Mouse (Mus musculus) layer of hippocampus, postnatal 14 days (tissue): ENCODE data around the gene Esyt1. TPM values are rescaled to one million over a fixed set of nuclear protein-coding genes. Genes with fewer than 3 reads are reported as not detected.
"Not testable (repeated sequence)": the region's sequence is repeated elsewhere in the genome, so short reads cannot be mapped to it uniquely, and the experiment has no call there.

ENCODE experiments used
- DNase-seq, 2 experiments: peaks; one replicate each; pipeline ENCODE4 v3.0.0; 2021 to 2022; ENCODE audit warnings: low spot score in 2 of 2, mixed read lengths in 1 of 2
- long read RNA-seq, 2 experiments: library from polyadenylated mRNA; stranded (forward); transcript quantifications; one replicate each; pipeline ENCODE4 v2.0.0; 2021
- total RNA-seq, 2 experiments: library from RNA; stranded (reverse); gene quantifications; 2 replicates each; pipeline ENCODE4 v1.2.3; 2021

Esyt1 gene
- total RNA-seq: 1 to 10 TPM; 8.6 to 9.1 TPM
- long read RNA-seq, experiment 1, partial matches to known transcripts: 0 of 8 reads
- long read RNA-seq, experiment 1, other reads (novel, unspliced or antisense): 4 of 8 reads
- long read RNA-seq, experiment 2, partial matches to known transcripts: 2 of 4 reads
- long read RNA-seq, experiment 2, other reads (novel, unspliced or antisense): 0 of 4 reads

DNA sequence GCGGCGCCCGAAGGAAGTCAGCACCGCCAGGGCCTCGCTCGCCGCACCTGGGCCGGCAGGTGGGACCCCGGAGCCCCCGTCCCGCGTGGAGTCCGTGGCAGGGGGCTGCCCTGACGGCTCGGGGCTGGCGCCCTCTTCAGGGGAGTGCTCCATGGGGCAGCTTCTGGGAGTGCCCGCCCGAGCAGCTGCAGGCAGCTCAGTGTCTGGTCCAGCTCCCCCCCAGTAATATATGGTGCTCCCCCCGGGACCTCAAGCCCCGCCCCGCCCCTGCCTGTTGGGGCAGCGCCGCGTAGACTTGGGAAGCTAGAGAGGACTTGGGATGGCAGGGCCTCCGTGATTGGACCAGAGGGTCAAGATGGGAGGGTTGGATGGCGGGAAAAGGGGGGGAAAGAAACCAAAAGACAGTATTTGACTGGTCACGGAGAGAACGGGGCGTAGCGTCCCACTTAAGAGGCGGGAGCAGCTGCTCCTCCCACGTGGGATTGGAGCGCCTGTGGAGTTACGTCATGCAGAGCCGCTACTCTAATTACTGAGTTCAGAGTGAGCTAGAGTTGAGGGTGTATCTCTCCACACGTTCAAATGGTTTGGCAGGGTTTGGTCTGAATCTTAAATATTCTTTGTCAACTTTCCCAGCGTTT is at the start of gene Esyt1:
TSS of gene Esyt1 (minus strand) at position 201 of the 638 bp plus-strand sequence.
- peak; percentile 78 to 94 for DNase-seq

DNA sequence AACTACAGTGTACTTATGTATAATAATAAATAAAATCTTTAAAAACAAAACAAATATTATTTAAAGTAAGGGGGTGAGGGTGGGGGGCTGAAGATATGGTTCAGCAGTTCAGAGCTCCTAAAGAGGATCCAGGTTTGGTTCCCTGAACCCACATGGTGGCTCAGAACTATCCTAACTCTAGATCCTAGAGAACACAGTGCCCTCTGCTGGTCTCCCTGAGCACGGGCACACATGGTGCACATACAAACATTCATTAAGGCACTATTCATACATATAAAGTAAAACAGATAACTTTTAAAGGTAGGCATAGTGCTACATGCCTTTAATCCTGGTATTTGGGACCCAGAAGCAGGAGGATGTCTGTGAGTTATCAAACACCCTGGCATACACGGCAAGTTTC is 49.4 kb upstream of the Esyt1 start:
- DNase-seq: no peak

DNA sequence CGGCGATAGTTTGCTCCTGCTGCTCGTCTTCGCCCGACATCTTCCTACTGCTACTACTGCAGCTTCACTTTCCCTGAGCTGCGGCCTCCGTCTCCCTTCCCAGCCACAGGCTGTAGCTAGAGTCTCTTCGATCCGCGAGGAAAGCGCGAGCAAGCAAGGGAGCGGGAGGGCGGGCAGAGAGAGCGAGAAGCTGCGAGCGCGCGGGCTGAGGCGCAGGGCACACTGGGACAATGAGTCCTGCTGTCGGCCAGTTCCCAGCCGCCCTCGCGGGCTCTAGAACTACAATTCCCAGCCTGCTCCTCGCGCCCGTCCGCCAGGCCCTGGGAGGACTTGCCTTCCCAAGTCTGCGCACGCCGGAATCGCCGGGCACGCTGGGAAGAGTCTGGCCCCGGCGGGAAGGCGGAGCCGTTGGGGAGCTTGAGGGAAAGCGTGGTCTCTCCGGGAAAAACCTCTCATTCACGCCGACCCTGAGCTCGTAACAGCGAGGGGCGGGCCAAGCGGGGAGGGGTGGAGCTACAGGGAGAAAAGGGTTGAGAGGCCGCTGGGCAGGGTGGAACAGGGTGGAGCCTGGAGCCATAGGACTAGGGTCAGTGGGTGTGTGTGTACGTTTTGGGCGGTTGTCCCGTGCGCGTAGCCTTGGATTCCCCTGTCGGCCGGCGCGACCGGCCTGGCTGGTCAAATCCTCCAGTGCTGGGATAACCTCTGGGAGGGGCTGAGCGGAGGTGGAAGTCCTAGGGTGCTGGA is 40.3 kb upstream of the Esyt1 start, which contains the start of gene Pa2g4:
TSS of gene Pa2g4 (minus strand) at position 200 of the 744 bp plus-strand sequence.
- DNase-seq: peak; percentile 97 to 99

DNA sequence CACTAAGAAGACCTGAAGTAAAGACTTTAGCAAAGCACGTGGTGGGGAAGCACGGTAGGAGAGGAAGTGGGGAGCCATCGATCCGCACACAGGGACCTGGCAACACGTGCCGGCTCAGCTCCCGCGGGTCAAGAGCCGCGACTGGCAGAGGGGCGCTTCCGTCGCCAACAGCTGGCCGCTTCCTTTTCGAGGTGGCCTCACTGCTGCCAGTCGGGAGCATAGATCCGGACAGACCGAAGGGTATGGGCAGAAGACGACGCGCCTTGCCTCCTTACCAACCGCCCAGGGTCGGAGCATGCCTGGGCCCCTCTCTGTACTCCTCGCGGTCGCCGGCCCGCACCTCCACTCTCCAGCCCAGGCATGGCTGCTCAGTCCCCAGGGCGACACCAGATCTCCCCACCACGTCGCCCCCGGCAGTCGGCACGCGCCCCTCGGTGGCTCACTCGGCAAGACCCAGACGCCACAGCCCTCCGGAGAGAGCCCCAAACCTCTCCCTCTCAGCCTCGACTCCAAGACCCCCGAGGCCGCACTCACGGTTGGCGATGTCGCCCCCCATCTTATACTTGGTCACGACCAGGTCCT is 39.6 kb upstream of the Esyt1 start:
- DNase-seq: no peak

DNA sequence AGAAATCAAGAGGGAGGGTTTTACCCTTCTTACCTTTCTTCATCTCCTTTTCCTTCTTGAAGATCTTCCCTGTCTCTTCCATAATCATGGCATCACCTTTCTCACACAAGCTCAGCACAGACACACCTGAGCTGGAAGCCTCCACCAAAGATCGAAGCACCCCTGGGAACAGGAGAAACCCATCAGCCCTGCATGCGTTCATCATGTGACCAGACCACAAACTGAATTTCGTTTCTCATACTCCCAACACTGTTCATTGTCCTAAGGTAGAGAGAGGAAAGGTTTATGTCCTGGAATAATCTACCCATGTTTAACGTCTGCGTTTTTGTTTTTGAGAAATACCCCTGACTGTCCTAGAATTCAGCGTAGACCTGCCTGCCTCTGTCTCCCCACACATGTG is 37.9 kb upstream of the Esyt1 start:
- DNase-seq: no peak

DNA sequence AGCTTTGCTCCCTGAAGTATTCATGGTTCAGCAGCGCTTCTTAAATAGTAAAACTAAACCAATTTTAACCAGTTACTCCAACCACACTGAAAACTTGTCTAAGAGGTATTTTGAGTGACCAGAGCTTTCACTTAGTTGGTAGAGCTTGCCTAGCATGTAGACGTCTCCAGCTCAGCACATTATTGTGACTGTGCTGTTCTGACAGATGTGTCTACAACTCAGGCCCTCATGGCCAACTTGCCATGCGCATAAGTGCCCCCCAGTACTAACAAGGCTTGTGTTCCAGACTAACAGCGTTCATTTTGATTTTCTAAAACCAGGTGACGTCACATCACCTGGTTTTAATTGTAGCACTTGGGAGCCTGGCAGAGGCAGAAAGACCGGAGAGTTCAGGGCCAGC is 31.3 kb upstream of the Esyt1 start:
- DNase-seq: no peak

DNA sequence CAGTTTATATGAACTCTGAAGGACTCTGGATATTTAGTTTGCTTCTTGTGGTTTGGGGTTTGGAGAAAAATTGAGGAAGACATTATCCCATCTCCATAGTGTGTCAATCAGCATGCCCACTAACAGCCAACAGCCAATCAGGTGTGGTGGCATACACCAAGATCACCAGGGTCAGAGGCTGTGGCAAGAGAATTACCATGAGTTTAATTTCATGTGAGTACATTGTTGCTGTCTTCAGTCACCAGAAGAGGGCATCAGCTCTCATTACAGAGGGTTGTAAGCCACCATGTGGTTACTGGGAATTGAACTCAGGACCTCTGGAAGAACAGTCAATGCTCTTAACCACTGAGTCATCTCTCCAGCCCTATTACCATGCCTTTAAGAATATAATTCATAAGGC is 30.6 kb upstream of the Esyt1 start:
- no peak for DNase-seq

DNA sequence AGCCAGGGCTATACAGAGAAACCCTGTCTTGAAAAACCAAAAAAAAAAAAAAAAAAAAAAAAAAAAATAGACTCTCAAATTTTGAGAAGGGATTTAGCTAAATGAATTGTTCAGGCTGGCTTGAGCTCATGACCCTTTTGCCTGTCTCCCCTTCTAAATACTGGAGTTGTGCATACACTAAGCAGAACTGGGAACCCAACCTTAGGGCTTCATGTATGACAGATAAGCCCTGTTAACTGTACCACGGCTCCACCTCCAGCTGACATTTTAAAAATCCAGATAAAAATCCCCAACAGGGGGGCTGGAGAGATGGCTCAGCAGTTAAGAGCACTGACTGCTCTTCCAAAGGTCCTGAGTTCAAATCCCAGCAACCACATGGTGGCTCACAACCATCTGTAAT is 29.9 kb upstream of the Esyt1 start:
- DNase-seq: not testable (repeated sequence)

DNA sequence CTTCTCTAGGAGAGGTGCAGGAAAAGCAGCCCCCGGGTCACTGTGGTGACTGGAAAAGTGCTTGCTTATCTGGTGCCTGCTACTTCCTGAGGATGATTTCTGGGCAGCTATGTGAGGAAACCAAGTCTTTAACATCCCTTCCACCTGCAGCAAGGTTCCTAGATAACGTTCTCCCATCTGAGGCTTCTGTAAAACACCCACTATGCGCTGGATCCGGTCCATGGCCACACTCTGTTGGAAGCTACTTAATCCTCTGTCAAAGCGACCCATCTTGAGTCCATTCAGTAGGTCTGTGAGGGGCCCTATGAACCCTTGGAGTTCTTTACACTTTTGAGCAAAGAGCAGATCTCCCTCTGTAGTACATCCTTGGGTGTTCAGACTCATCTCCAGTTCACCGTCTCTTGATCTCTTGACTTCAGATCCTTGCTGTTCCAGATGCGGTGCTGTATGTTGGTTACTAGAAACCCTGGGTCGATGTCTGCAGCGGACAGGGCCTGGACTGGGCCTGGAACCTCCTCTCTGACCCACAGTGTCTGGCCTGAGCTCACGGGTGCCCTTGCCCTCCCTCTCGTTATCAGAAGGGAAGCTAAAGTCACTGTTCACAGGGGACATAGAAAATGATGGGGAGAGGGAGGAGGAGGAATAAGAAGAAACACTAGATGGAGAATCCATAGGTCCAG is 24.6 kb upstream of the Esyt1 start:
- DNase-seq: not testable (repeated sequence)

DNA sequence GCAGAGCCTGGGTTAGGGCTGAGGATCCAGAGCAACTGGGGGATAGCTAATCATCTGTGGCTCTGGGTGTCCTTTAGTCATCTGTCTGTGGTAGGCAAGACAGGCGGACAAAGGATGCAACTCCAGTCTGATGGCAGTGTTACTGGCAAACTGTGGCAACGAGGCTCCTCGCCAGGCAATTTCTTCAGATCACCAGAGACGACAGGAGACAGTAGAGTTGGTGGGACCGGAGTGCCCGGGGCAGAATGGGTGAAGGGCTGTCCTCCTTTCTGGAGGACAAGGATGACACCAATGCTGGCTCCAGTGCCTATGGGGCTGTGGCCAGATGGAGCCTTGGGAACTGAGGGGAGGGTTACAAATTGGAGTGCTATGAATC is 24.0 kb upstream of the Esyt1 start:
- not testable (repeated sequence) for DNase-seq

DNA sequence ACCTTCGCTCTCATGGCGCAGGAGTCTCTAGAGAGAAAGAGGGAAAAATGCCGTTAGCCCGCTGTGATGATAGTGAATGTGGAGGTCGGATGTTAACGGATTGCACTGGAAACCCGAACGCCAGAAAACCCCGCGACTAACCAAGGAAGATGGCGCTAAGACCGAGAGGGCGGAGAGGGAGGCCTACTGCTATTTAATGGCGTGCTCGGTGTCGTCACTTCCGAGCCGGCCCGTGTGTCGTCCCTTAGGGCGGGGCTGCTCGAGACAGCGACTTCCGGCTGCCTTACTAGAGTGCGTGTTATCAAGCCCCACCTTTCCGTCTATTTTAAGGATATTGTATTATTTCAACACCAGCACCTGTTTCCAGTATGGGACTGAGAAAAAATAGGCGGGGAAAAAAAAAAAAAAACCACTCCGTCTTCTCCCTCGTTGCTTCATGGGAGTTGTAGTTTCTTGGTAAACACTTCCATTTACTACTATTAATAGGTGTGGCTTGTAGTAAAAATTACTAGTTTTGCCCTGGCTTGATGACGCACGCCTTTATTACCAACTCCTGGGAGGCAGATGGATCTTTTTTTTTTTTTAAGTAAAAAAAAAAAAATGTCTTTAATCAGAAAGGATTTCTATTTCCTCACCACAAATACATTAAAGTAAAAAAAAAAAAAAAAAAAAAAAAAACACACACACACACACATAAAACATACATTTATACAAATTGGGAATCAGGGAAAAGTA is 23.4 kb upstream of the Esyt1 start, which contains the start of gene Rpl41:
TSS of gene Rpl41 (minus strand) at position 359 of the 735 bp plus-strand sequence.
- peak; percentile 87 to 95 for DNase-seq

DNA sequence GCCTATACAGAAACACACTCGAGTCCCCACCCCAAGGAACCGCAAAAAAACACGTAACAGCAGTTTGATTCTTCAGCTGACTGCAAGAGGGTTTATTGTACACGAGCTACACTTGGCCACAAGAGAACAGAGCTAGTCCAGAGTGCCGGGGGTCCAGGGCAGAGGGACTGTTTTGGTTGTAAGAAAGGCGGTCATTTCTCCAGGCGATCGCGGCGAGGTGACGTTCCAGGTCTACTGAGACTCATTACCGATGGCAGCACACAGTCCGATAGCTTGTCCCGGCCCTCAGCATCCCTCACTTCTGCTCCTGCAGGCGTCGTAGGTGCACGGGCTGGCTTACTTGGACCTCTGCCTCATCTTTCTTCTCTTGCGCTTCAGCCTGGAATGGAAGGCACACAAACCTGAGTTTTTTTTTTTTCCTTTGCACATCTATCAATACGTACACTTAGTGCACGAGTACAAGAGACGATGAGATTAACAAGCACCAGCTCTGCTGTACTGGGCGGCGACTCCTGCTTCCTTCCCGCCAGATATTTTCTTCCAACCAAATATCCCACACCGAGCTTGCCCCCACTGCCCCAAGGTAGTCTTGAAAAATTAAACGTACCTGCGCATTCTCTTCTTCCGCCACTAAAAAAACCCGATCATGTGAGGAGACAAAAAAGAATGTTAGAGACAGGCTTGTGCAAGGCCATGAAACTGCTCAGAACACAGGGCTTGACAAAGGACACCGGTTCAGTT is 22.6 kb upstream of the Esyt1 start:
- DNase-seq: not testable (repeated sequence)

DNA sequence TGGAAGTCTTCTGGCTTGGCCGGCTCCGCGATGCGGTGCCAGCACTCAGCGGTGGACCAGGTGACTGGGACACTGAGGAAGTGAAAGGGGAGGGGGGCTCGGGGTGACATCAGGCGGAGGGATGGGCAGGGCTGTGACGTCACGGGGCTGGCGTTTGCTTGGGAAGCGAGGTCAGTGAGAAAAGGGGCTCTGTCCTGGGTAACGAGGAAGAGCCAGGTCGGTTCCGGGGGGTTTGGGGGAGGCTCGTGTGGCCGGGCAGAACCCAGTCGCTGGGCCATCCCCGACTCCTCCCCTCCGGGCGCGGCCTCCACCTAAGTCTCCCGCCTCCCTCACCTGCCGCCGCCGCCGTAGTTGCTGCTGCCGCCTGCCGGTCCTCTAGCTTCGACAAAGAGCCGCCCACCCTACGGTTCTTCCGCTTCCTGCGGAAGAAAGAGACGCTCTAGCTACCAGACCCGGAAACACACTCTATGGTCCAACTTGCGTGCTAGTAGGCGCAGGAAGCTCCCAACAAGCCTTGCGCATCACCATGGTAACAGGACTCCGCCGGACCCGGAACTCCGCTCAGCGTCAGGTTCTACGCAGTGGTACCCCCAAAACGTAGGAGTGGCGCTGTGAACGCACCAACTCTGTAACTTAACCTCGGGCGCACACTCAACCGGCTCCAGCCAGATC is 21.8 kb upstream of the Esyt1 start, which contains the start of gene Zc3h10:
TSS of gene Zc3h10 (minus strand) at position 414 of the 672 bp plus-strand sequence.
- DNase-seq: peak; percentile 93 to 98

DNA sequence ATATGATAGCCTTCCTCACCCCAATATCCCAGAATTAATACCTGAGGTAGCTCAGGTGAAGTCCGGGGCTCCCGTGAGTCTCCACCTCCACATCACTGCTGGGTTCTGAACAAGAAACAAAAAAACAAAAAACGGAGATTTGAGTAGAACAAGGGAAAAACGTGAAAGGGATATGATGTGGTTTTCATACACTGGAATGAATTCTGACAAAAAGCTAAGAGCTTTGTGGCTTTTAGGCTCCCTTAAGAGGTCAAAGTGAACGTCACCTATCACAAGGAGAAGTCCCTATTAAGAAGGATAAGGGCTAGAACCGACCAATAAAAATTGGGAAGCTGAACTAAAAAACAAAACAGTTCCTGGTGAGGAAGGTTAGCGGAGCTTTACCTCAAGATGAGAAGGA is 21.1 kb upstream of the Esyt1 start:
- no peak for DNase-seq

DNA sequence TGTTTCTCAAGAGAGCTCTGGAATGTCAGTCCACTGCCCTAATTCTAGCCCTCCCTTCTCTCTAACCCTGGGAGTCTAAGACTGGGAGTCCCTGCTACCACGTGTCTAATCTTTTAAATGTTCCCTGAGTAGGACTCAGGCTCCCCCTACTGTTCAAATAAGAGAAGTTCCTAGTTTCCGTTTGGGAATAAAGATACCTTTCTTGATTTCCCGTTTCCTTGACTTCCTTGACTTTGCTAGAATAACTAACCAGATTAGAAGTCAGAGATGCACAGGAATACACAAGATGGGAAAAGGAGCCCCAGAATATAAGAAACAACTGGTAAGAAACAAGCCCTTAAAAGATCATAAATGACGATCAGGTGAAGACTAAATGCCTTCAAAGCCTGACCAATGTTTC is 20.7 kb upstream of the Esyt1 start:
- DNase-seq: peak in 1 of 2 experiments; percentile 61

DNA sequence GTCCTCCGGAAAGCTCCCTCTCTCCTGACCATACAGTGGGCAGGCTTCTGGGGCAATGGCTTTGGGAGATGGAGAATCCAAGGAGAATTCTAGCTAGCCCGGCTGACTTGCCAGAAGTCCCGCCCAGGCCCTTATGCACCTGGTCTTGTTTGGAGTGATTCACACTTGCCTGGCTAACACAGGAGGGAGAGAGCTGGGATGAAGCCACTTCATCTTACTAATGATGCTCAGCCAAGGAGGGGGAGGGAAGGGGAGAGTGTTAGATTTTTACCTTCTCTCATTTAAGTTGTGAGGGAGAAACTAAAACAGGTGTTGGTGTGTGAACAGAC is 19.9 kb upstream of the Esyt1 start:
- DNase-seq: no peak

DNA sequence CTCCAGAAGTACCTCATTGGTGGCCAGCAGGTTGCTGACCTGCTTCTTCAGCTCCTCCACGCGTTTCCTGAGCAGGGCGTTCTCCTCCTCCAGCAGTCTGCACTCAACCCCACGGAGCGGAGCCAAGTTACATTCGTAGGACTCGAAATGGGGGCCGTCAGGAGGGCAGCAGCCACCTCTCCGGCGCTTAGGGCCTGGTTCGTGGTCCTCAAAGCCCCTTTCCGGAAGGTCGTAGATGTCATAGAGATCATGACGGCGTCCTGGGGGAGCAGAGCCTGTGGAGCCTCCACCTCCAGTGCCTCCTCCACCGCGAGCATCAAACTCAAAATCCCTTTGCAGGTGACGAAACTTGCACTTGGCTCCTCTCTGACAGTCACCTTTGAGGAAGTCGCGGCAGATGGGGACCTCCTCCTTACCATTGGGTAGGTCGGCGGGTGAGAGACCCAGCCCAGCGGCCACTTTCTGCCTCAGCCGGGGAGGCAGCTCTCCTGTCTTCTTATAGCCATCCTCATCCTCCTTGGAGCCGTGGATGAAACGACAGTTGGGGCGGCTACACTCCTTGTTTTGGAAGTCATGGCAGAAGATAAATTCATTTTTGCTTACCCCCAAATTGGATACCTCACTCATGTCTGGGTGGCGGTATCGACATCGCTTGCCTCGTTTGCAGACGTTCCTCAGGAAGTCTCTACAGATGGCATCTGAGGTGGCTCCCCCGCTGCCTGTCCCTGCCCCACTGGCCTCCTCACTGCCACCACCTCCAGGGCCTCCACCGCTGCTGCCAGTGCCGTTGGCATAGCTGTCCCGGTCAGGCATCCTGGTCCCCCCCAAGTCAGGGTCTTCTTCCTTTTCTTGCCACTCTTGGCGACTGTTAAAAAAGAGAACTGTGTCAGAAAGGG is 19.3 kb upstream of the Esyt1 start:
- no peak for DNase-seq

DNA sequence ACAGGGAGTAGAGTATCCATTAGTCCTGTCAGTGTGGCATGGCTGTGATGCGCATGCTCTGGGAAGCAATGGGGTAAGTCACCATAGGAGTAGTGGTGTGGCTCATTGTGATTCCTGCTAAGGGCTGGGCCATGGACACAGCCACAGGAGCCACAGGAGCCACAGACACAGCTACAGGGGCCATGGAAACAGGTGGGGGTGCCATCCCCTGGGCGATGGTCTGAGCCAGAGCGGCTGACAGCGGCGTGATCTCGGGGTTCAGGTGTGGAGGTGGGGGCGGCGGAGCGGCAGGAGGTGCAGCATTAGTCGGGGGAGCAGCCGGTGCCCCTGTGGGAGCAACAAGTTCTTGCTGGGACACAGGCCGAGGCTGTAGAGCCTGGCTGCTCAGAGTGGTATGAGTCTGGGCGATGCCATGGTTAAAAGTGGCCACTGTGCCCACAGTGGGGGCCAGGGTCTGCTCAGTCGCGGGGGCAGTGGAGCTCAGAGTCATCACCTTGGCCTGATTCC is 18.5 kb upstream of the Esyt1 start:
- DNase-seq: no peak
